Mouse (Mus musculus) spleen, postnatal 36 days (tissue): ENCODE measurements around the gene Hist1h1d.
"Not testable (repeated sequence)": the region's sequence is repeated elsewhere in the genome, so short reads cannot be mapped to it uniquely, and the experiment has no call there.

Experiments used
- DNase-seq, 2 experiments: peaks; one replicate each; pipeline ENCODE4 v3.0.0; 2022; ENCODE audit warnings: low spot score in 2 of 2, mixed read lengths in 1 of 2

Hist1h1d gene

GRCm38 (mm10) chr13:23530181-23530900 lies 22.7 kb upstream of the Hist1h1d start:
- DNase-seq = peak; percentile 66 to 80

- DNase-seq = peak; percentile 97 to 99
Measured at GRCm38 (mm10) chr13:23530901-23531875, 21.9 kb upstream of the Hist1h1d start, which contains the start of gene Hist1h4h. Hist1h4h (plus strand) TSS chr13:23531050.

- DNase-seq = no peak
Measured at GRCm38 (mm10) chr13:23532262-23533075, 20.6 kb upstream of the Hist1h1d start.

- DNase-seq = peak; percentile 75 to 84
Measured at GRCm38 (mm10) chr13:23533560-23534367, 19.3 kb upstream of the Hist1h1d start, which contains the start of gene Hist1h2af. Hist1h2af (plus strand) TSS chr13:23533906.

DNA sequence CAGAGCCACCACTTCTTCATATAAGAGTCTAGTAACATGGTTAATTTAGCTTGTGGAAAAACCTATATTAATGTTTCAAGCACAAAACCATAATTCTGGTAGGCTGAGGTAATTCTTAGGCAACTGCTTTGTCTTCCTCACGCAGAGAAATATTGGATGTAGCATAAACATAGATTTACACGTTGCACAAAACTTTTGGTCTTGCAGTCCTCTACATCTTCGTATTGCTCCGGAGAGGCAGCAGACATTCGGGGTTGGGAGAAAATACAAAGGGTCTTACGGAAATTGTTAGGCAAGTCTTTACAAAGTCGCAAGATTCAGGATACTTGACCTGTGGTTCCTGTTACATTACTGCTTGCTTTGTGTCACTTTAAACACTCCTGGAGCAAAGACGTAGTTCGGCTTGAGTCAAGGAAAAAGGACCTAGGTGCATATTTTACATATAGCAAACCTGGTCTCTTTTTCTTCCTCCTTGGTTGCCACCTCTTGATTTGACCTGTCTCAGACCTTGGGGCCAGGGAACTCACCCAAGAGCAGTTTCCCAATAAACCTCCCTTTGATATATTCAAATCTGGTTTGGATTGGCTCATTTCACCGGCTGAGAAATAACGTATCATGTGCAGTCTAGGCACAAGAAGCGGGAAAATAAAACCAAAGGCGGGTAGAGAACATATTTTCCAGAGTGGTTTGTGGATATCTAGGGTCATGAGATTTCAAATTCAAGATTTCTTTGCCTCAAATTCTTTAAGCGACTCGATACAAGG lies 18.5 kb upstream of the Hist1h1d start:
- no peak for DNase-seq

- peak; percentile 87 to 92 for DNase-seq
Measured at GRCm38 (mm10) chr13:23535137-23536075, 17.7 kb upstream of the Hist1h1d start, which contains the start of gene Hist1h3g. Hist1h3g (plus strand) TSS chr13:23535422.

DNA sequence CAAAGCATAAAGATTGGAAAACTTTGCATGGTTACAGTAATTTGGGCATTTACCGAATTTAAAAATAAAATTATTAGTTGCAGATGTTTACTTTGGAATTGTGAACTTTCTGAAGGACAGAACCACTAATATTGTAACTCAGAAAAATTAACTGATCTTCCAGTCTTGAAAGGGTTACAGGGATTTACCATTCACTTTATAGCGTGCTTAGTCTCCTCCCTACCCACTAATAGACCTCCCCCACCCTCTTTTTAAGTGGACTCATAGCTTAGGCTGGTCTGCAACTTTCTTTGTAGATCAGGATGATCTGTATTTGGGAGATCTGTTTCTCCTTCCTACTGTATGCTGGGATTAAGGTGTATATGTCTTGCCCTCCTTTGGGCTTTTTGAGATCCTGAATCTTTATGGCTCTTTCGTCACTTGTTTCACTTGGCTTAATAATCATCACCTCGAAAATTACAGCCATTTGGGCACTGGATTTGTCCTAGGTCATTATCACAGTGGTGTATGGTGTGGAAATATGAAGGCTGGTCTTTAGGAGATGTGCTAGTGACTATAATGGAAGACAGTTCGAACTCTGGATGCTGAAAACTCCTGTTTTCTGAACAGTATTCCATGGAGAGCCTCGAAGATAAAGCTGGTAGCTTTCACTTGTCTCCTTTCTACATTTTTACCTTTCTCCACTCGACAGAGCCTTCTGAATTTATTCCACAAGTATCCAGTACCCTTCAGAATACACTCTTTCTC lies 16.8 kb upstream of the Hist1h1d start:
- no peak for DNase-seq

GRCm38 (mm10) chr13:23537006-23537710 lies 15.9 kb upstream of the Hist1h1d start:
- no peak for DNase-seq

- no peak for DNase-seq
Measured at GRCm38 (mm10) chr13:23538249-23538648, 14.8 kb upstream of the Hist1h1d start.

DNA sequence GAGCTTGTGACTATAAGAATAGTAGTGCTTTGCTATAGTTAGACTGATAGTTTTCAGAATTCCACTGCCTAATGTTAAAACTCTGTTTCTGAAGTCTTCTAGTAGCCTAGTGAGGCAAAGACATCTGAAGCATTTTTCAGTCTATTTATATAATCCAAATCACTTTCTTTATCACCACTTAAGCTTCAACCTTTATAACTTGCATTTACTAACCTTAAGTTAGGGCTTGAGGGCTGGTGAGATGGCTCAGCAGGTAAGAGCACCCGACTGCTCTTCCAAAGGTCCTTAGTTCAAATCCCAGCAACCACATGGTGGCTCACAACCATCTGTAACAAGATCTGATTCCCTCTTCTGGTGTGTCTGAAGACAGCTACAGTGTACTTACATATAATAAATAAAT lies 13.2 kb upstream of the Hist1h1d start:
- DNase-seq = not testable (repeated sequence)

DNA sequence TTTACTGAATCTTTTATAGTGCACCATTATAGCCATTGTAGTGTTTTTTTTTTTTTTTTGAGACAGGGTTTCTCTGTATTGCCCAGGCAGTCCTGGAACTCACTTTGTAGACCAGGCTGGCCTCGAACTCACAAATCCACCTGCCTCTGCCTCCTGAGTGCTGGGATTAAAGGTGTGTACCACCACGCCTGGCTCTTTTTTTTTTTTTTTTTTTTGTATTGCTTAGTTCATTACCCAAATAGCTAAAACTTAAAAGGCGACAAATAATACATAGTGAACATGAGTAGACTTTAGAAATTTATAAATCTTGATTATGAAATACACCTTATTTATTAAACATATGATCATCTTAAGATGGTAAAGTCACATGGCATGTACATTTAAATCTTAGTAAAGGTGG lies 11.6 kb upstream of the Hist1h1d start:
- no peak for DNase-seq

- not testable (repeated sequence) for DNase-seq
Measured at GRCm38 (mm10) chr13:23542225-23542980, 10.7 kb upstream of the Hist1h1d start.

DNA sequence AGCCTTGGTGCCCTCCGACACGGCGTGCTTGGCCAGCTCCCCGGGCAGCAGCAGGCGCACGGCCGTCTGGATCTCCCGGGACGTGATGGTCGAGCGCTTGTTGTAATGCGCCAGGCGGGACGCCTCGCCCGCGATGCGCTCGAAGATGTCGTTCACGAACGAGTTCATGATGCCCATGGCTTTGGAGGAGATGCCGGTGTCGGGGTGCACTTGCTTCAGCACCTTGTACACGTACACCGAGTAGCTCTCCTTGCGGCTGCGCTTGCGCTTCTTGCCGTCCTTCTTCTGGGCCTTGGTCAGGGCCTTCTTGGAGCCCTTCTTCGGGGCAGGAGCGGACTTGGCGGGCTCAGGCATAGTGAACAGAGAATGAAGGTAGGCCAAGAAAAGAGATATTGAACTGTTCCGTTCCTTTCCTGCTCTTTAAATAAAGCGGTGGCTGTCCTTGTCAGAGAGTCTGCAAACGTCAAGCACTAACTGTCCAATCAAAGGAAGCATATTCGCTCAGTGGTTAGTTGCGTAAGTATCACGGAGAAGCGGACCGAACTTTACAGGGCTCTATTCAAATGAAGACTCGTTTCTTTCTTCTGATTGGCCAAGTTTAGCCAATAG lies 10.0 kb upstream of the Hist1h1d start, which contains the start of gene Hist1h2bh:
TSS of gene Hist1h2bh (minus strand) at position 394 of the 609 bp plus-strand sequence.
- peak; percentile 87 to 92 for DNase-seq

DNA sequence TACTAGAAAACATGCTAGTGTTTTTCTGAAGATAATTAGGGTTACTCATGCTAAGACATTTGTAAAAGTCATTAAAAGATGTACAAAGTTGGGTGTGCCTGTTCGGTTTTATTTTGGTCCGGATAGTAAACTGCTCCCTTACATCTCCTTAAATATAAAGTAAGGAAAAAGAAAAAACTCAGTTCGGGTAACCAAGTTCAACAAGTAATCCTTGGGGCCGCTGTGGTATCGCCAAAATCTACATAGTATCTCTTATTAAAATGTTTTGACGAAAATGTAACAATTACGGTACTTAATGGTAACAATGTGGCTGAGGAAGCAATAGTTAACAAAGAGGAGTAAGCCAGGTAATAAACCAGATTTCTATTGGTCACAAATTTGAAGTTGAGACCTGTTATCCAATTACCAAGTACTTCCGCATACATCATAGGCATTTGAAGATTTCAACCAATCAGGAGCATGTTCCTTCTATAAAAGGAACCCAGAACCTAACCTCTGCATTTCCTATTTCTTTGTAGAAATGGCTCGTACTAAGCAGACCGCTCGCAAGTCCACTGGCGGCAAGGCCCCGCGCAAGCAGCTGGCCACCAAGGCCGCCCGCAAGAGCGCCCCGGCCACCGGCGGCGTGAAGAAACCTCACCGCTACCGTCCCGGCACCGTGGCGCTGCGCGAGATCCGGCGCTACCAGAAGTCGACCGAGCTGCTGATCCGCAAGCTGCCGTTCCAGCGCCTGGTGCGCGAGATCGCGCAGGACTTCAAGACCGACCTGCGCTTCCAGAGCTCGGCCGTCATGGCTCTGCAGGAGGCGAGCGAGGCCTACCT lies 8.9 kb upstream of the Hist1h1d start, which contains the start of gene Hist1h3f:
TSS of gene Hist1h3f (plus strand) at position 88 of the 822 bp plus-strand sequence.
- peak; percentile 80 to 88 for DNase-seq

DNA sequence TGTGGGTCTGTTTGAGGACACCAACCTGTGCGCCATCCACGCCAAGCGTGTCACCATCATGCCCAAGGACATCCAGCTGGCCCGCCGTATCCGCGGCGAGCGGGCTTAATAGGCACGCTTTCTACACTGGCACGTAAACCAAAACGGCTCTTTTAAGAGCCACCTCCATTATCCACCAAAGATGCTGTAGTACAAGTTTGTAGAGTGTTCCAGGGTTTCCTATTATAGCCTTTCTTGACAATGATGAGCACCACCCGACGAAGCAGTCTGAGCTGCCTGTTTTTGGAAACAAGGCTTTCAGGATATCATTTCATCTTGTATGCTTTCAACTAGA lies 8.3 kb upstream of the Hist1h1d start:
- DNase-seq = not testable (repeated sequence)
